Mouse (Mus musculus) mouse embryonic stem cell (cell line): ENCODE measurements at regions not wholly inside any gene's neighbourhood (a gene's known extent, or its start where the extent isn't known, plus 50 kb on each side); places are given as distances from the start of the nearest gene placed in this dataset.

Source experiments
- in situ Hi-C, 2 experiments: fragments of 300-500 bp; cut with MboI; formaldehyde crosslinking; loops; 1 replicate in 1 of 2; 3 replicates in 1 of 2; pipeline ENCODE4 v1.14.3; 2019 to 2020; ENCODE audit warnings: low sequenced_read_pairs in 2 of 2, low pct_unique_long_range_greater_than_20kb in 1 of 2, mixed read lengths in 1 of 2; ENCODE audit not compliant: unreplicated experiment in 1 of 2

GRCm38 (mm10) chr2:8628007-8628406 is 1118.6 kb upstream of the Celf2 start:
- in situ Hi-C loops: no loop called here

GRCm38 (mm10) chr2:8628485-8629208 is 1119.3 kb upstream of the Celf2 start:
- in situ Hi-C loops: no loop called here

- in situ Hi-C loops: no loop called here
Measured at GRCm38 (mm10) chr2:8638082-8638481, 1128.7 kb upstream of the Celf2 start.

- in situ Hi-C loops: no loop called here
Measured at GRCm38 (mm10) chr2:8639282-8639681, 1129.9 kb upstream of the Celf2 start.

- in situ Hi-C loops: no loop called here
Measured at GRCm38 (mm10) chr2:8645463-8645862, 1136.1 kb upstream of the Celf2 start.

- in situ Hi-C loops: no loop called here
Measured at GRCm38 (mm10) chr2:8660544-8660943, 1151.2 kb upstream of the Celf2 start.

GRCm38 (mm10) chr2:8673751-8674378 is 1164.5 kb upstream of the Celf2 start:
- in situ Hi-C loops: no loop called here

GRCm38 (mm10) chr2:8675537-8675936 is 1166.2 kb upstream of the Celf2 start:
- in situ Hi-C loops: loop anchor here in 1 of 2 experiments (25.0 kb wide), 1 partner anchor 1337 kb away; no protein-coding TSS in a partner anchor

GRCm38 (mm10) chr2:8676546-8676945 is 1167.2 kb upstream of the Celf2 start:
- in situ Hi-C loops: loop anchor here in 1 of 2 experiments (25.0 kb wide), 1 partner anchor 1336 kb away; no protein-coding TSS in a partner anchor

GRCm38 (mm10) chr2:8690846-8691643 is 1181.7 kb upstream of the Celf2 start:
- in situ Hi-C loops: loop anchor here in 1 of 2 experiments (25.0 kb wide), 1 partner anchor 1321 kb away; no protein-coding TSS in a partner anchor

- in situ Hi-C loops: no loop called here
Measured at GRCm38 (mm10) chr2:8729306-8729705, 1151.7 kb upstream of the 4930412O13Rik start.

GRCm38 (mm10) chr2:8754142-8754541 is 1126.9 kb upstream of the 4930412O13Rik start:
- in situ Hi-C loops: no loop called here

- in situ Hi-C loops: no loop called here
Measured at GRCm38 (mm10) chr2:8756546-8756945, 1124.5 kb upstream of the 4930412O13Rik start.

GRCm38 (mm10) chr2:8770636-8771035 is 1110.4 kb upstream of the 4930412O13Rik start:
- in situ Hi-C loops: no loop called here

- in situ Hi-C loops: no loop called here
Measured at GRCm38 (mm10) chr2:8781152-8781935, 1099.7 kb upstream of the 4930412O13Rik start.

GRCm38 (mm10) chr2:8782225-8782624 is 1098.8 kb upstream of the 4930412O13Rik start:
- in situ Hi-C loops: no loop called here

- in situ Hi-C loops: no loop called here
Measured at GRCm38 (mm10) chr2:8802061-8802460, 1079.0 kb upstream of the 4930412O13Rik start.

GRCm38 (mm10) chr2:8809609-8810008 is 1071.4 kb upstream of the 4930412O13Rik start:
- in situ Hi-C loops: no loop called here
